Mouse (Mus musculus): ENCODE results near the gene Tpcn2. TPM values are rescaled to one million over a fixed set of nuclear protein-coding genes. Genes with fewer than 3 reads are reported as not detected.

The Tpcn2 gene
- polyA plus RNA-seq, 1 experiment from 2014 or later, result 4.6 TPM

DNA sequence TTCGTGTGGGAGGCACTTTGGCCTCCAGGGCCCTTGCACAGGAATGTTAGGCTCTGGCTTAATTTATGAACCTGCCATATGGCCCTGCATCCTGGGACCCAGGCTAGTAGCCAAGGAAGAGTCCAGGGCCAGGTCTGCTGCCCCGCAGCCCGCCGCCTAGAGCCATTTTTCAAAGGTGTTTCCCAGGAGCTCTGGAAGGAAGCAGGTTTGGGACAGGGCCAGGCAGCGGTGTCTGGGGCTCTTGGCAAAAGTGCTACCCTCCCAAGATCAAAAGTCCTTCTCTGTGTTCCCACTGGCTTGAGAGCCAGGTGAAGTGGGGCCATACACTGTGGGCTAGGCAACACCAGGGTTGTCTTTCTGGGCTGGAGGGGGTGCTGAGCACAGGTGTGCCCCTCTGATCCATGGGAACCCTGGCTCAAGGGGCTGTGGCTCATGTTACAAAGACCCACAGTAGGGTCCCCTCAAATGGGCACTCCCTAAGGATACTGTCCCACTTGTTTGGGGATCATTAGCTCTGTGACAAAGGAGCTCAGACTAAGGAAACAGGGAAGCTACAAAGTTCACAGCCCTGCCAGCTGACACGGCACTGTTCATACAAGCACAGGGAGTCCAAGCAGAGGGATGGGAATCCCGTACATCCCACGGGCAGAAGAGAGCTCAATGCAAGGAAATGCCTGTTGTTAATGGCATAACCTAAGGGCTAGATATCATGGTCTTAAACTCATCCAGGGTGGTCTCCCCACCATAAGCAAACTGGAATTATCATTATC is 43.9 kb downstream of the Tpcn2 start:
- 74% methylated on average over 8 of the region's 8 CpGs for WGBS
- ATAC-seq (replicated peaks; ENCODE audit: insufficient number of reproducible peaks, insufficient read depth, low FRiP score, low read depth), result no peak

DNA sequence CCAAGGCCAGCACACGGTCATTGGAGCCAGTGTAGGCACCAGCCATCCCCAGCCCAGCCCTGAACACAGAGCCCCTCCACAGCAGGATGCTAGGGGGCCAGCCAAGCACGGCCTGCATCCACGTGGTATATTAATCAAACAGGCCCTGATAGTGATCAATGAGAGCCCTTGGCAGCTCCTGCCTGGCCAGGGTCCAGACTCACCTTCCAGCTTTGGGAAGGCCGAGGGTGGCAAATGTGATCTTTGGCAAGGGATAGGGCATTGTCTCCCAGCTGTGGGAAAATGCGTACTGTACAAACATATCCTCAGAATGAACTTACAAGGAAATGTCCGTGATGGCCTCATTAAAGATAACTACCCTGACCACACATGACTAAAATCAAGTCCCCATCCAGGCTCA is 44.7 kb downstream of the Tpcn2 start:
- ATAC-seq (replicated peaks; ENCODE audit: insufficient number of reproducible peaks, insufficient read depth, low FRiP score, low read depth), result 0 out of 2 replicates have a peak, but pooled peaks have one; percentile 29
- Histone ChIP-seq H3K9me3 (replicated peaks) (no peaks in the 10 kb centered on the region), H3K4me2 (no peak overlapping the region), H3K9ac (no peak overlapping the region), H3K4me3 (no peak overlapping the region), H3K36me3 (no peaks in the 10 kb centered on the region), H3K27ac (no peak overlapping the region), H3K27me3 (no peaks in the 10 kb centered on the region), H3K4me1 (replicated peaks) (0 out of 2 replicates have a peak, but pooled peaks cover 5% of the 10 kb centered on the region)
- 49% methylated on average over 6 of the region's 6 CpGs for WGBS

More for the DNA sequence above, 43.9 kb downstream of the Tpcn2 start:
- no peak overlapping the region for H3K4me2 ChIP-seq
- no peaks in the 10 kb centered on the region for H3K27me3 ChIP-seq
- no peak overlapping the region for H3K4me3 ChIP-seq
- H3K36me3 ChIP-seq, result no peaks in the 10 kb centered on the region
- no peak overlapping the region for H3K9ac ChIP-seq
- H3K4me1 ChIP-seq (replicated peaks), result 0 out of 2 replicates have a peak, but pooled peaks cover 5% of the 10 kb centered on the region
- no peaks in the 10 kb centered on the region for H3K9me3 ChIP-seq (replicated peaks)
- H3K27ac ChIP-seq, result no peak overlapping the region

DNA sequence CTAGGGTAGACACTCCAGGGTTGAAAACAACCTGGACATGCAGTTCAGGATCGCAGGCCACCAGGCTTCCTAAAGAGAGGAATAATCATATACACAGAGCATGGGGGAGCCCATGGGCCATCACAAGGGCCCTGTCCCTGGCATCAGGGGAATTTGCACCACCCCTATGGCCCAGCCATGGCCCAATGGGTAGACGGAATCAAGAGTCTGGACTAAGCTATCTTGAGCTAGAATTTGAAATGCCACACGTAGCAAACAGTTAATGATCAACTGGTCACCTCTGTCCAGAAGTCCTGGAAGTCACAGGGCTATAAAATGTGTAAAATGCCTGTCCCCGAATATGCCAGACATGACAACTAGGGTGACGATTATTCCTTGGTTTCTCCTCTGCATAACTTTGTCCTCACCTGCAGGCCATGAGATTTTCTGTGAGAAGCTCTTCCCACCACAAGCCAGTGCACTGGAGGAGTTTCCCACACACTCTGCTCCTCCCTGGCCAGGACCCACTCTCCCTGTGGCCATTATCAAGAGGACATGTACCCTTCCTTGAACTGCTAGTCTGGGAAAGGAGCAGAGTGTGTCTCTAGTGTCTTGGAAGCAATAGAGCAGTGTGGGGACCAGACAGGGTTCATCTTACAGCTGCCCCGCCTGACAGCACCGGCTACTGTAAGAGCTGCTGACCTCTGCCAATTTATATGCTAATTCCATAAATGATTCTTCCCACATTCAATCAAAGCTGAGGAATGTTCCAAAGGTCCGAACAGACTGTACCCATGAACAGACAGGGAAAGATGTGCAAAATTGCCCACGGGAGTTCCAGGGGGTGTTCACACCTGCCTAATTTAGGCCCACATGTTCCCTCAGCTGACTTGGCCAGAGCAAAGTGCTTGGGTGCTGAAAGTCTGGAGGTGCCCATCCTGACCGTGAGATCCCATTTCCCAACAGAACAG is 48.7 kb downstream of the Tpcn2 start:
- H3K27me3 ChIP-seq, result no peaks in the 10 kb centered on the region
- H3K9me3 ChIP-seq (replicated peaks), result no peaks in the 10 kb centered on the region
- no peak overlapping the region for H3K4me3 ChIP-seq
- ATAC-seq (replicated peaks; ENCODE audit: insufficient number of reproducible peaks, insufficient read depth, low FRiP score, low read depth), result no peak
- no peaks in the 10 kb centered on the region for H3K36me3 ChIP-seq
- 0 out of 2 replicates have a peak, but pooled peaks cover 5% of the 10 kb centered on the region for H3K4me1 ChIP-seq (replicated peaks)
- 79% methylated on average over 10 of the region's 10 CpGs for WGBS
- H3K4me2 ChIP-seq, result no peak overlapping the region
- no peak overlapping the region for H3K9ac ChIP-seq
- no peak overlapping the region for H3K27ac ChIP-seq

DNA sequence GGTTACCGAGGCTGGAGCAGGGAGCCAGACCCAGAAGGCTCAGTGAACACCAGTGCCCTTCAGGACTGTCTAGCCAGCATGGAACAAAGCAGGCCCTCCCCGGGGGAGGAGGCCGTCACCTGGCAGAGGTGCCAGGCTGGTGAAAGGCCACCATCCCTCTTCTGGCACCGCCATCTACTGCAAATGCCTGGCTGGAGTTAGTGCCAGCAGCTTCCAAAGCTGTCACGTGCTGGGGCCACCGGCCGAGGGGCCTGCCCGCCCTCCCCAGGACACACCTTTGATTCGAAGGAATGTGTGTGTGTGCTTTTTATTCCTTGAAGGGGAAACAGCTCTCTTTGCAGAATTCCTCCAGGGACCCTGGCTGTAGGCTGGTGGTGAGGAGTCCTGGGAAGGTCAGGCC is 52.2 kb downstream of the Tpcn2 start:
- no peaks in the 10 kb centered on the region for H3K27me3 ChIP-seq
- no peak overlapping the region for H3K4me2 ChIP-seq
- no peaks in the 10 kb centered on the region for H3K36me3 ChIP-seq
- no peak overlapping the region for H3K27ac ChIP-seq
- 68% methylated on average over 9 of the region's 9 CpGs for WGBS
- H3K4me1 ChIP-seq (replicated peaks), result no peaks in the 10 kb centered on the region
- no peak overlapping the region for H3K9ac ChIP-seq
- no peak for ATAC-seq (replicated peaks; ENCODE audit: insufficient number of reproducible peaks, insufficient read depth, low FRiP score, low read depth)
- no peak overlapping the region for H3K4me3 ChIP-seq
- no peaks in the 10 kb centered on the region for H3K9me3 ChIP-seq (replicated peaks)

DNA sequence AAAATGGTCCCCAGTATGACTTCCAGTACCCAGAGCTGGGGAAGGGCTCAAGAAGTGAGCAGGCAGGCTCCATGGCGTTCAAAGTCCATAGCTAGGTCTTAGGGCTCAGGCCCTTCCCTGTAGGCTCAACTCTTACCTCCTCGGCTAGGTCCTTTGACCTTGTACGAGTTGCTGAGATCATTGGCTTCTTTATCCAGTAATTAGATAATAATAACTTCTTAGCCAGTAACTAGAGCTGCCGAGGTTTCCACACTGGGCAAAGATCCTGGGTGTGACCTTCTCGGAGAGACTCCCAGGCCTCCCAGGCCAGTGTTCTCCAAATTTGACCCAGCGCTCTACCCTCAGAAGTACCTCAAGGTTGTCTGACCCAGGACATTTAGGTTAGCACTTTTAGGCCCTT is 57.2 kb downstream of the Tpcn2 start:
- Histone ChIP-seq H3K27me3 (no peaks in the 10 kb centered on the region), H3K4me3 (no peak overlapping the region), H3K36me3 (no peaks in the 10 kb centered on the region), H3K27ac (no peak overlapping the region), H3K9me3 (replicated peaks) (no peaks in the 10 kb centered on the region), H3K4me1 (replicated peaks) (peaks cover 13% of the 10 kb centered on the region), H3K4me2 (no peak overlapping the region), H3K9ac (no peak overlapping the region)
- no peak for ATAC-seq (replicated peaks; ENCODE audit: insufficient number of reproducible peaks, insufficient read depth, low FRiP score, low read depth)
- 87% methylated on average over 6 of the region's 6 CpGs for WGBS

DNA sequence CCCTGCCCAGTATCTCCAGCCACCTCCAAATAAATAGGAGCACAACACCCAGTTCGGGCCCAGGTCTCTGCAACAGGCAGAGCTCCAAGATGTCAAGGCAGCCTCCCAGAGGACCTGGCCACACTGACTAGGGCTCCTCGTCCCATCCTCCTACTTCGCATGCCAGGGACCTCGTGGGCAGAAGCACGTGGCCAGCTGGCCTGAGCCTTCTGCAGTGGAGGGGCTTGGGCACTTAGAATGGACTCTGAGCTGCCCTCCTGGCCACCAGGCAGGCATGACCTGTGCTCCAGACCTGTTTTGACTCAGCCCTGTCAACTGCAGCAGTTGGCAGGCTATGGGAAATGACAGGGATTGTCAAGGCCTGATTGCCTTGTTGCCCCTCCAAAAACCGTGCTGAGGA is 58.2 kb downstream of the Tpcn2 start:
- 70% methylated on average over 6 of the region's 6 CpGs for WGBS
- Histone ChIP-seq H3K27ac (no peak overlapping the region), H3K4me2 (no peak overlapping the region), H3K4me3 (no peak overlapping the region), H3K36me3 (no peaks in the 10 kb centered on the region), H3K4me1 (replicated peaks) (peaks cover 17% of the 10 kb centered on the region), H3K27me3 (no peaks in the 10 kb centered on the region), H3K9me3 (replicated peaks) (no peaks in the 10 kb centered on the region), H3K9ac (no peak overlapping the region)
- ATAC-seq (replicated peaks; ENCODE audit: insufficient number of reproducible peaks, insufficient read depth, low FRiP score, low read depth), result no peak

DNA sequence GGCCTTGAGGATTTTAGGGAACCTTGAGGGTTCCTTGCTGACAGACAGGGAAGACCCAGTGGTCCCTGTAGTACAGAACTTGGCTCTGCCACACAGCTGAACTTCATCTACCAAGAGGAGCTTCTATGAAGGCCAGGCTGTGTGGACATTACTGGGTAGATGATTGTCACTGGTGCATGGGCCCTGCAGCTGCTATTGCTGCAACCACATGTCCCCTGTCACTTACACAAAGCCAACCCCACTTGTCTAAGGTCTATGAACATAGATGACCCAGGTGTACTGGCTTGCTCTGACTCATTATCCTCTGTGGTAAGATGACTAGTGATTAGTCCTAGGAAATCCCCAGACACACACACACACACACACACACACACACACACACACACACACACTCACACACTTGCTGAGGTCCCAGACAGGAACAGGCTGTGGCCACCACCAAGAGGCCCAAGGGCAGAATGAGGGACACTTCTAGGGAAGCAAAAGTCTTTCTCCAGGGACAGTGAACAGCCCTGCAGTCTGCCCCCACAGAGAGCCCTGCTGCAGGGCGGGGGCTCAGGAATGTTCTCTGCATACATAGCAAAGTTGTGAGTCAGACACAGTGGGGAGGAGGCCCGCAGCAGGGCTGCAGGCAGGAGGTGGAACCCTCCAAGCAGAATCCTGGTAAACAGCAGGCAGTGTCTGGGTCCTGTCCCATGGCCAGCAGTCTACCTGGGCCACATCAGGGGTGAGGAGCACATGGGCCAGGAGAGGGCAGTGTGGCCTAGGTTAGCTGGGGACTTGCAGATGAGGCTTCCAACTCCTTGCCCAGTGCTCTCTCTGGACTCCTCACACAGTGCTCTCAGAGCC is 61.7 kb downstream of the Tpcn2 start:
- Histone ChIP-seq H3K4me3 (no peak overlapping the region), H3K27me3 (no peaks in the 10 kb centered on the region), H3K27ac (peak overlapping the region; percentile 85), H3K9me3 (replicated peaks) (no peaks in the 10 kb centered on the region), H3K4me1 (replicated peaks) (peaks cover 18% of the 10 kb centered on the region), H3K9ac (0 out of 2 replicates have a peak overlapping the region, but pooled peaks have one; percentile 14), H3K4me2 (peak overlapping the region; percentile 13; the same call in 1 of the 2 replicates), H3K36me3 (no peaks in the 10 kb centered on the region)
- peak; percentile 90 for ATAC-seq (replicated peaks; ENCODE audit: insufficient number of reproducible peaks, insufficient read depth, low FRiP score, low read depth)
- WGBS, result 2% methylated on average over 2 of the region's 2 CpGs

DNA sequence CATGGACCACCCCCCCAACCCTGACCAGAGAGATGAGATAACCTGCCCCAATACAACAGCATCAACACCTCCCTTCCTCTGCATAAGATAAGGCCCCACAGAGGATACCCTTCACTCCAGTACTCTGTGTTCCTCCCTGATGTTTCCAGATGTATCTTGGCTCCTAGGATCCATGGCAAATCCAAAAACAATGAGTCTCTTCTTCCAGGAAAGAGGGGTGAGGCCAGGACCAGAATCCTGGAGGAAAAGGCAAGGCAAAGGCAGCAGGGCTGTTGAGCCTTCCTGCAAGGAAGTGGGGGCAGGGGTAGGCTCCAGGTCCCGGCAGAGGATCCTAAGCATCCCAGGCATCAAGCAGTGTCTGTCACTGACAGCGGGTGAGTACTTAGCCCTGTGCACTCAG is 62.5 kb downstream of the Tpcn2 start:
- peak overlapping the region; percentile 85 for H3K27ac ChIP-seq
- ATAC-seq (replicated peaks; ENCODE audit: insufficient number of reproducible peaks, insufficient read depth, low FRiP score, low read depth), result no peak
- no peak overlapping the region for H3K4me2 ChIP-seq
- WGBS, result 35% methylated on average over 2 of the region's 2 CpGs
- H3K9ac ChIP-seq, result no peak overlapping the region
- H3K27me3 ChIP-seq, result no peaks in the 10 kb centered on the region
- no peaks in the 10 kb centered on the region for H3K9me3 ChIP-seq (replicated peaks)
- no peaks in the 10 kb centered on the region for H3K36me3 ChIP-seq
- H3K4me3 ChIP-seq, result no peak overlapping the region
- H3K4me1 ChIP-seq (replicated peaks), result peaks cover 24% of the 10 kb centered on the region

DNA sequence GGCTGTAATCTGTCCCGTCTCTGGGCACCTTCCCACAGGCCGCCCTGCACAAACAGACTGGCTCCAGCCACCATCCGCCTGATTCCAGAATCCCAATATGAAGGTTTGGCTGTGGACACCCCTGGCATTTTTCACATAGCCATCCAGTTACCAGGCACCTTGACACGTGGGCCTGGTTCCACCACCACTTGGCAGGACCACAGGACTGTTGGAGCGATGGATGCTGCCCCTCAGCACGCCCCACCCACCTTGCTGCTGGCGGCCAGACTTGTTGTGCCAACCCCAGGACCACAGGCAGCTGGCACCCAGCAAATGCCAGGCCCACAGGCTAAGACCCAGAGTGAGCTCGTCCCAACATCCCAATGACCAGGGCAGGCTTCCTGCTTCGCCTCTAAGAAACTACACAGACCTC is 64.4 kb downstream of the Tpcn2 start:
- no peak for ATAC-seq (replicated peaks; ENCODE audit: insufficient number of reproducible peaks, insufficient read depth, low FRiP score, low read depth)
- Histone ChIP-seq H3K9ac (no peak overlapping the region), H3K9me3 (replicated peaks) (no peaks in the 10 kb centered on the region), H3K27ac (no peak overlapping the region), H3K4me3 (no peak overlapping the region), H3K36me3 (no peaks in the 10 kb centered on the region), H3K4me2 (no peak overlapping the region), H3K4me1 (replicated peaks) (peaks cover 34% of the 10 kb centered on the region), H3K27me3 (no peaks in the 10 kb centered on the region)
- 80% methylated on average over 9 of the region's 9 CpGs for WGBS

DNA sequence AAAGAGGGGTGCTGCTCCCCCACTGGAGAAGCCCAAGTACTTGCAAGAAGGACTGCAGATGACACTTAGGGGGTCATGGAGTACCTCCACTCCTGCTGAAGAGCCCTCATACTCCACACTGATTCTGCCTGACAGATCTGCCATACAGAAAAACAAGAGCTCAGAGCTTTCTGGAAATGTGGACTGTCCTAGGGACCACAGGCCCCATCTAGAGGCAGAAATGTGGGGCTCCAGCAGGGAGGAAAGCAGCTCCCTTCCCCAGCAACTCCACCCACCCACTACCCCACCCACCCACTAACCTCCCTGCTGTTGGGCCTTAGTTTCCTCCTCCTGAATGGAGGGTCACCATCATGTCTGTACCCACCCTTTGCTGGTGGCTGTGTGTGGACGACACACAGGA is 67.2 kb downstream of the Tpcn2 start:
- ATAC-seq (replicated peaks; ENCODE audit: insufficient number of reproducible peaks, insufficient read depth, low FRiP score, low read depth), result peak; percentile 33; the same call in 1 of the 2 replicates
- H3K36me3 ChIP-seq, result no peaks in the 10 kb centered on the region
- peaks cover 23% of the 10 kb centered on the region for H3K4me1 ChIP-seq (replicated peaks)
- H3K4me2 ChIP-seq, result no peak overlapping the region
- H3K27me3 ChIP-seq, result no peaks in the 10 kb centered on the region
- no peaks in the 10 kb centered on the region for H3K9me3 ChIP-seq (replicated peaks)
- H3K9ac ChIP-seq, result no peak overlapping the region
- H3K27ac ChIP-seq, result no peak overlapping the region
- H3K4me3 ChIP-seq, result no peak overlapping the region
- WGBS, result 63% methylated on average over 1 of the region's 1 CpGs

DNA sequence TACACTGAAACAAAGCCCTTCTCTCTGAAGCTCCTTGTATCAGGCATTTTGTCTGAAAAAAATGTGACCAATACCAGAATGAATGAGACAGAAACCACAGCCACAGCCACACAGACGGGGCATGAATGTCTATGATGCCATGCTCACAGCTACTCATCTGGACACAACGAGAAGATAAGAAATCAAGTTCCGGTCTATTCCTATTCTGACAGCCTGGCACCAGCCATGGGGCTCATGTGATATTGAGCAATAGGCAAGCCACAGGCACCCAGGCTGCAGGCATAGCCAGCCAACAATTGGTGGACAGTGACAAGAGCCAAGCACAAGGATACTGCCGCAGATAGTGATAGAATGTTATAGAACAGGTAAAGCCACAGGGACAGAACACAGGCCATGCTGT is 68.3 kb downstream of the Tpcn2 start:
- H3K9me3 ChIP-seq (replicated peaks), result no peaks in the 10 kb centered on the region
- H3K9ac ChIP-seq, result no peak overlapping the region
- peaks cover 23% of the 10 kb centered on the region for H3K4me1 ChIP-seq (replicated peaks)
- no peaks in the 10 kb centered on the region for H3K36me3 ChIP-seq
- WGBS, result 48% methylated on average over 4 of the region's 4 CpGs
- H3K4me3 ChIP-seq, result no peak overlapping the region
- no peak overlapping the region for H3K27ac ChIP-seq
- ATAC-seq (replicated peaks; ENCODE audit: insufficient number of reproducible peaks, insufficient read depth, low FRiP score, low read depth), result no peak
- H3K27me3 ChIP-seq, result no peaks in the 10 kb centered on the region
- no peak overlapping the region for H3K4me2 ChIP-seq
